8 mouse cellular contexts compared by ENCODE assay signal in genomic region chrX:101273410-101273809, GRCm38 (mm10). TPM values are rescaled to one million over a fixed set of nuclear protein-coding genes. Genes with fewer than 3 reads are reported as not detected.
DNase-seq lines count a peak whose midpoint lies in the region; ATAC-seq and TF ChIP-seq lines count a peak whose summit lies in the region.

No protein-coding gene starts in this region.

- H3K4me3 ChIP-seq in lung, postnatal 0 days (ENCODE audit: low read depth, low read length): peak overlapping the region; percentile 58; the same call in 1 of the 2 replicates
- H3K4me3 ChIP-seq in embryonic fibroblast, embryonic 13.5 days (ENCODE audit: insufficient read depth, low read length): peak overlapping the region; percentile 18; the same call in 1 of the 2 replicates
- H3K4me3 ChIP-seq in limb, embryonic 15.5 days: peak overlapping the region; percentile 52

- no peak for TF ChIP-seq POLR2A in embryonic fibroblast, embryonic 13.5 days (IDR thresholded peaks at IDR 0.05; ENCODE audit: low read depth, low read length)

- ATAC-seq in lung, postnatal 0 days: no peak
- ATAC-seq in limb, embryonic 15.5 days (ENCODE audit: insufficient number of reproducible peaks, low FRiP score, low TSS enrichment, low read depth): no peak
- ATAC-seq in erythroid progenitor cell, adult 5-6 weeks (replicated peaks; ENCODE audit: low FRiP score, poor library complexity, severe bottlenecking): no peak

- H3K27me3 ChIP-seq in lung, postnatal 0 days (replicated peaks; ENCODE audit: insufficient read depth, low read length): no peaks in the 10 kb centered on the region
- peaks cover 23% of the 10 kb centered on the region for H3K27me3 ChIP-seq in limb, embryonic 15.5 days

- no peaks in the 10 kb centered on the region for H3K4me1 ChIP-seq in lung, postnatal 0 days (ENCODE audit: insufficient read depth, low read depth, low read length)
- no peaks in the 10 kb centered on the region for H3K4me1 ChIP-seq in embryonic fibroblast, embryonic 13.5 days (ENCODE audit: control insufficient read depth, insufficient read depth, low read length)
- no peaks in the 10 kb centered on the region for H3K4me1 ChIP-seq in limb, embryonic 15.5 days

- no peak for DNase-seq in lung, postnatal 0 days (ENCODE audit: low spot score)
- no peak for DNase-seq in lung, postnatal 14 days
- peak; percentile 18 to 36 for DNase-seq in thymus, postnatal 10 days (ENCODE audit: low spot score in 2 of 2)
- DNase-seq in frontal cortex, postnatal 14 days (ENCODE audit: low spot score in 2 of 2): no peak
- DNase-seq in left cerebral cortex, adult 8-10 months (ENCODE audit: low spot score in 2 of 2): no peak

- H3K27ac ChIP-seq in lung, postnatal 0 days (ENCODE audit: low read length): no peak overlapping the region
- H3K27ac ChIP-seq in embryonic fibroblast, embryonic 13.5 days (ENCODE audit: insufficient read depth, low read length): no peak overlapping the region
- peak overlapping the region; percentile 61 for H3K27ac ChIP-seq in limb, embryonic 15.5 days

- no peak for TF ChIP-seq CTCF in lung, postnatal 0 days (IDR thresholded peaks at IDR 0.05)
- TF ChIP-seq CTCF in embryonic fibroblast, embryonic 13.5 days (IDR thresholded peaks at IDR 0.05; ENCODE audit: borderline replicate concordance, insufficient read depth, low read length): no peak

- no peak overlapping the region for H3K9ac ChIP-seq in lung, postnatal 0 days (replicated peaks; ENCODE audit: low read depth)
- no peak overlapping the region for H3K9ac ChIP-seq in limb, embryonic 15.5 days

- no peaks in the 10 kb centered on the region for H3K9me3 ChIP-seq in lung, postnatal 0 days (ENCODE audit: low read length)
- H3K9me3 ChIP-seq in limb, embryonic 15.5 days: no peaks in the 10 kb centered on the region

- no peak for TF ChIP-seq EP300 in lung, postnatal 0 days (IDR thresholded peaks at IDR 0.05)

- 26% methylated on average over 6 of the region's 6 CpGs for WGBS in lung, postnatal 0 days
- WGBS in limb, embryonic 15.5 days: 21% methylated on average over 6 of the region's 6 CpGs

- H3K36me3 ChIP-seq in lung, postnatal 0 days (ENCODE audit: insufficient read depth, low read length): peaks cover 6% of the 10 kb centered on the region; the same call in 1 of the 2 replicates
- peaks cover 7% of the 10 kb centered on the region; the same call in 1 of the 2 replicates for H3K36me3 ChIP-seq in limb, embryonic 15.5 days

- H3K4me2 ChIP-seq in lung, postnatal 0 days (replicated peaks; ENCODE audit: low read depth, low read length): peak overlapping the region; percentile 55
- peak overlapping the region; percentile 40 for H3K4me2 ChIP-seq in limb, embryonic 15.5 days

RNA-seq across cellular contexts. Expression of gene Med12, which starts 0.4 kb away (rescaled TPM):
- 19.8 and 20.6 TPM in 2 replicates for polyA plus RNA-seq in lung, postnatal 0 days (2015; fragmentation: Nextera tagmentation; extraction: Ambion mirVana)
- polyA plus RNA-seq in embryonic fibroblast, embryonic 13.5 days (2011; ENCODE audit: insufficient read length, low read depth, missing spikeins): 45.8 and 47.9 TPM in 2 replicates
- polyA plus RNA-seq in limb, embryonic 15.5 days (2015; fragmentation: Nextera tagmentation; extraction: Ambion mirVana): 28.7 and 30.5 TPM in 2 replicates
- 224 and 283 TPM in 2 replicates for total RNA-seq in erythroid progenitor cell, adult 5-6 weeks (2015; ENCODE audit: low replicate concordance)
- total RNA-seq in erythroid progenitor cell, adult 5-6 weeks (2017; ENCODE audit: low replicate concordance): 94.2 and 125 TPM in 2 replicates
- total RNA-seq in left cerebral cortex, adult 8-10 months (2022): 10 to 100 TPM; 20.0 to 29.2 (median 23.7) TPM

RNA-seq across cellular contexts. Expression of gene Gm20489, which starts 4.6 kb away (rescaled TPM):
- polyA plus RNA-seq in lung, postnatal 0 days (2015; fragmentation: Nextera tagmentation; extraction: Ambion mirVana): not detected in 2 replicates
- polyA plus RNA-seq in embryonic fibroblast, embryonic 13.5 days (2011; ENCODE audit: insufficient read length, low read depth, missing spikeins): not detected in 2 replicates
- not detected in 2 replicates for polyA plus RNA-seq in limb, embryonic 15.5 days (2015; fragmentation: Nextera tagmentation; extraction: Ambion mirVana)
- total RNA-seq in erythroid progenitor cell, adult 5-6 weeks (2015; ENCODE audit: low replicate concordance): not detected in 2 replicates
- total RNA-seq in erythroid progenitor cell, adult 5-6 weeks (2017; ENCODE audit: low replicate concordance): not detected in 2 replicates
- total RNA-seq in left cerebral cortex, adult 8-10 months (2022): not detected

RNA-seq across cellular contexts. Expression of gene Il2rg, which starts 5.4 kb away (rescaled TPM):
- 58.3 and 59.1 TPM in 2 replicates for polyA plus RNA-seq in lung, postnatal 0 days (2015; fragmentation: Nextera tagmentation; extraction: Ambion mirVana)
- 4.6 and 4.8 TPM in 2 replicates for polyA plus RNA-seq in embryonic fibroblast, embryonic 13.5 days (2011; ENCODE audit: insufficient read length, low read depth, missing spikeins)
- polyA plus RNA-seq in limb, embryonic 15.5 days (2015; fragmentation: Nextera tagmentation; extraction: Ambion mirVana): 19.3 and 20.4 TPM in 2 replicates
- 37.1 and 39.8 TPM in 2 replicates for total RNA-seq in erythroid progenitor cell, adult 5-6 weeks (2015; ENCODE audit: low replicate concordance)
- 6.0 and 20.7 TPM in 2 replicates for total RNA-seq in erythroid progenitor cell, adult 5-6 weeks (2017; ENCODE audit: low replicate concordance)
- 1 to 10 TPM in 3 of 4 experiments, under 1 TPM in 1; 0.83 to 1.8 (median 1.3) TPM for total RNA-seq in left cerebral cortex, adult 8-10 months (2022)

RNA-seq across cellular contexts. Expression of gene Gm614, which starts 9.6 kb away (rescaled TPM):
- 0.25 and 0.27 TPM in 2 replicates for polyA plus RNA-seq in lung, postnatal 0 days (2015; fragmentation: Nextera tagmentation; extraction: Ambion mirVana)
- polyA plus RNA-seq in embryonic fibroblast, embryonic 13.5 days (2011; ENCODE audit: insufficient read length, low read depth, missing spikeins): not detected in 2 replicates
- polyA plus RNA-seq in limb, embryonic 15.5 days (2015; fragmentation: Nextera tagmentation; extraction: Ambion mirVana): not detected in 2 replicates
- not detected in 2 replicates for total RNA-seq in erythroid progenitor cell, adult 5-6 weeks (2015; ENCODE audit: low replicate concordance)
- total RNA-seq in erythroid progenitor cell, adult 5-6 weeks (2017; ENCODE audit: low replicate concordance): not detected in 2 replicates
- not detected for total RNA-seq in left cerebral cortex, adult 8-10 months (2022)

RNA-seq across cellular contexts. Expression of gene Foxo4, which starts 19.1 kb away (rescaled TPM):
- polyA plus RNA-seq in lung, postnatal 0 days (2015; fragmentation: Nextera tagmentation; extraction: Ambion mirVana): 2.9 and 3.1 TPM in 2 replicates
- 12.8 and 15.3 TPM in 2 replicates for polyA plus RNA-seq in embryonic fibroblast, embryonic 13.5 days (2011; ENCODE audit: insufficient read length, low read depth, missing spikeins)
- polyA plus RNA-seq in limb, embryonic 15.5 days (2015; fragmentation: Nextera tagmentation; extraction: Ambion mirVana): 3.7 and 4.0 TPM in 2 replicates
- 11.7 and 13.3 TPM in 2 replicates for total RNA-seq in erythroid progenitor cell, adult 5-6 weeks (2015; ENCODE audit: low replicate concordance)
- 18.2 and 27.3 TPM in 2 replicates for total RNA-seq in erythroid progenitor cell, adult 5-6 weeks (2017; ENCODE audit: low replicate concordance)
- 10 to 100 TPM; 16.8 to 19.8 (median 17.4) TPM for total RNA-seq in left cerebral cortex, adult 8-10 months (2022)

Comparison
In these comparisons a context has a peak if more than half of its experiments do, and no peak if none do; other contexts are left out.
1. DNase-seq: peak in thymus, postnatal 10 days (2 of 2); none in lung, postnatal 0 days (single experiment), lung, postnatal 14 days (single experiment), frontal cortex, postnatal 14 days (0 of 2) and left cerebral cortex, adult 8-10 months (0 of 2).
2. Peak in every context shown above with its lines, with median percentiles within 50 percentile points of each other: H3K4me3 ChIP-seq.